Mouse (Mus musculus) heart, embryonic 11.5 days (tissue): ENCODE measurements at regions not wholly inside any gene's neighbourhood (a gene's known extent, or its start where the extent isn't known, plus 50 kb on each side); places are given as distances from the start of the nearest gene placed in this dataset.
A peak's percentile ranks its signal among the peaks of the same experiment; 100 is the strongest.

Source experiments
- ATAC-seq: fragments of 200-750 bp; cut with Nextera tagmentation; replicated peaks from 2 replicates; pipeline ENCODE4 v1.8.0; 2017; ENCODE audit warnings: moderate library complexity; ENCODE audit not compliant: insufficient number of reproducible peaks, low FRiP score, low TSS enrichment
- H3K27ac ChIP-seq: fragments of 300-500 bp; sonication (generic); 2 replicates; pipeline ENCODE4 v1.5.1; 2014; ENCODE audit warnings: mild to moderate bottlenecking, low read depth, low read length
- H3K27me3 ChIP-seq: fragments of 300-500 bp; sonication (generic); 2 replicates; pipeline ENCODE4 v1.6.1; 2014; ENCODE audit warnings: mild to moderate bottlenecking, low read length, mixed read lengths; ENCODE audit not compliant: control insufficient read depth, insufficient read depth
- H3K36me3 ChIP-seq: fragments of 300-500 bp; sonication (generic); 2 replicates; pipeline ENCODE4 v1.6.1; 2014; ENCODE audit warnings: mild to moderate bottlenecking, low read length, moderate library complexity, mixed read lengths; ENCODE audit not compliant: control insufficient read depth, insufficient read depth
- H3K4me1 ChIP-seq: fragments of 300-500 bp; sonication (generic); 2 replicates; pipeline ENCODE4 v1.6.1; 2014; ENCODE audit warnings: low read length; ENCODE audit not compliant: control insufficient read depth, insufficient read depth
- H3K4me2 ChIP-seq: fragments of 300-500 bp; sonication (generic); 2 replicates; pipeline ENCODE4 v1.6.1; 2014; ENCODE audit warnings: mild to moderate bottlenecking, moderate library complexity
- H3K4me3 ChIP-seq: fragments of 300-500 bp; sonication (generic); 2 replicates; pipeline ENCODE4 v1.5.1; 2014; ENCODE audit warnings: low read depth, low read length
- H3K9ac ChIP-seq: fragments of 300-500 bp; sonication (generic); 2 replicates; pipeline ENCODE4 v1.6.1; 2014; ENCODE audit warnings: mild to moderate bottlenecking, low read depth, low read length, moderate library complexity
- H3K9me3 ChIP-seq: fragments of 300-500 bp; sonication (generic); replicated peaks from 2 replicates; pipeline ENCODE4 v1.6.1; 2016; ENCODE audit warnings: low read length; ENCODE audit not compliant: control insufficient read depth
- WGBS: fragments of 180-500 bp; shearing (Covaris S2); extraction: QIAGEN DNeasy Blood & Tissue Kit; methylation state at CpG from one replicate; pipeline ENCODE4 v1.1.7; 2014; ENCODE audit not compliant: insufficient replicate concordance; 5-methylcytosine and 5-hydroxymethylcytosine counted together

DNA sequence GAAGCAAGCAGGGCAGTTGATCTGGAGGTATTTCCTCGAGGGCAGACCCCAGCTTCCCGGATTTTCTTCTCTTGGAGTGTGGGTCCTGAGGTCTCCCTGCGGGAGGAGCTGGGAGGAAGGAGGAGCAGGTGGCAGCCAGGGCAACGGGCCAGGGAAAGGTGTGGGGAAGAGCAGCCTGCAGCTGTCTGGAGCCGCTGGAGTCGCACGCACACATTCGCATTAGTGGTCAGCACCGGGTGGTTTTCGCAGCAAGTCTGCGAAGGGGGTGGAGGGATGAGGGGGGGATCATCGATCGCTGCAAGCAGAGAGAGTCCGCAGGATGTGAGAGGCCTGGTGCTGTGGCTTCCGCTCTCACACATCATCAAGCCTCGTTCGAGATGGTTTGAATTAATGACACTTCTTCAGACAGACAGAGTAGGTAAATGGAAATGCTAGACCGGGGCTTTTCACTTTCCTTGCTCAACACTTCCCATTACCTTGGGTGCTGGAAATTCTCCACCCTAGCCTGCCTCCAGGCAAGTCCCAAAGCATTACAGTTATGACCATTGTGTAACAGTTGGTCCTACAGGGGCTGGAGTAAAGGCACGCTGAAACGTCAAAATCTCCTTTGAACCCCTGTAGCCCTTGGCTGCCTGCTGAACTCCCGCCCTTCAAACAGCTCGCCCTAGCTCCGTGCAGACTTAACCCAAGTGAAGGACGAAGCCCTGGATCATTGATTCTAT lies 213.3 kb upstream of the Bmper start:
- ATAC-seq = 0 out of 2 replicates have a peak, but pooled peaks have one; percentile 25
- no peaks in the 10 kb centered on the region for H3K9me3 ChIP-seq
- no peaks in the 10 kb centered on the region for H3K36me3 ChIP-seq
- no peaks in the 10 kb centered on the region for H3K27me3 ChIP-seq
- peak overlapping the region; percentile 59 for H3K4me2 ChIP-seq
- H3K4me1 ChIP-seq = peaks cover 3% of the 10 kb centered on the region
- no peak overlapping the region for H3K27ac ChIP-seq
- H3K4me3 ChIP-seq = peak overlapping the region; percentile 25
- no peak overlapping the region for H3K9ac ChIP-seq
- 6% methylated on average over 24 of the region's 24 CpGs for WGBS

DNA sequence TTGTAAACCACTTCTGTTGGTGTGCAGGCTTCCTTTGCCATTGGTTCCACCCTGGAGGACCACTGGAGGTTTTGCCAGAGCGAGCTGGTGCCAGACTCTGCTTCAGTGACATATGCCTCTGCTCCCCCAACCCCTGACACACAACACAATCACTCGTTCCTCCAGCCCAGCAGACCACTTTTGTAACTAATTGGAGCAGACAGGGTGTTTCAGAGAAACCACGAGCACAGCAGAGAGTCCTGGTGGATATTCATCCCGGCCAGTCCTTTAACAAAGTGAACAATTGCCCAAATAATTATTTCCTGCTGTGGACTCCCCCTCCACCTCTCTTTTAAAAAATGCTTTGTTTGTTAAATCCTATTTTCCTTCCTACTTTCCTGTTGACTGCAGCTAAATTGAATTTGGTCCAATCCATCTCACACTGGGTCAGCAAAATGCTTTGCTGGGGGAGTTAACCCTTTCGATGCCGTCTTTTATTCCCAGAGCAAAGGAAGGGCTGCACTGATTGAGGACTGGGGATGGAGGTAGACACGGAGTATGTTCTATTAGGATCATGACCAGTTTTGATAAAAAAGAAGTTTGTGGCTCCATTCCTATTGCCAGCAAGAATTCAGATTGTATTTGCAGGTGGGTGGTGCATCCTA lies 211.4 kb upstream of the Bmper start:
- no peak for ATAC-seq
- Histone ChIP-seq H3K9me3 (no peaks in the 10 kb centered on the region), H3K27me3 (no peaks in the 10 kb centered on the region), H3K4me3 (no peak overlapping the region), H3K27ac (no peak overlapping the region), H3K4me2 (no peak overlapping the region), H3K9ac (no peak overlapping the region), H3K4me1 (peaks cover 3% of the 10 kb centered on the region), H3K36me3 (no peaks in the 10 kb centered on the region)
- 40% methylated on average over 7 of the region's 7 CpGs for WGBS

DNA sequence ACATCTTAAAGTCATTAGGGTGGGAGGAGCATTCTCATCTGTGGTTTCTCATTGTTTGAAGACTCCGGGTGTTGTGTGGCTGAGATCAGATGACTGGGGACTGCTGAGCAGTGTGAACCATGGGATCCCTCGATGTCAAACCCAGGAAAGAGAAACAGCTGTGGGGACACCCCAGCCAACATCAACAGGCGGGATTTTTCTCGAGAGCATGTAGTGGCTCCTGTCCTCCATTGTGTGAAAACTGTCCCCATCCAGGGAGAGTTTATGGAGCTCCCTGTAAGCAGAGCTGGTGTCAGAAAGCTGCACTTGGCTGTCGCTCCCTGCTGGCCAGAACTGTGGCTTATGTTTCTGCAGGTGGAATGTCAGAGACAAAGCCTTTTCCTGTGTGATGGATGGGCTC lies 210.7 kb upstream of the Bmper start:
- H3K4me2 ChIP-seq = no peak overlapping the region
- no peaks in the 10 kb centered on the region for H3K9me3 ChIP-seq
- H3K27me3 ChIP-seq = no peaks in the 10 kb centered on the region
- H3K9ac ChIP-seq = no peak overlapping the region
- H3K4me1 ChIP-seq = peaks cover 3% of the 10 kb centered on the region
- no peak for ATAC-seq
- H3K36me3 ChIP-seq = no peaks in the 10 kb centered on the region
- H3K4me3 ChIP-seq = no peak overlapping the region
- WGBS = 19% methylated on average over 5 of the region's 5 CpGs
- H3K27ac ChIP-seq = no peak overlapping the region

DNA sequence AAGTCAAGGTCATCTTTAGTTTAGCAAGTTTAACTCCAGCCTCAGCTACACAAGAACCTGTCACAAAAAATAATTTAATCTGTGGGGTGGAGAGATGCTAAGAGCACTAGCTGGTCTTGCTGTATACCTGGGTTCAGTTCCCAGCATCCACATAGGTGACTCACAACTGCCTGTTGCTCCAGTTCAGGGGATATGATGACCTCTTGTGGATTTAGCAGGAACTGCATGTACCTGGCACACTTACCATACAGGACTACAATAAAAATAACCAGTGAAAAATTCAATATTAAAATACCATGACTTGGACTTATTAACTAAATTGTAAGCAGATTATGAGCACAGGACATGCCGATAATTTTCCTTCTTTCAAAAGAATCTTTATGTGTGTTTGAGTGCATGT lies 206.1 kb upstream of the Bmper start:
- H3K4me3 ChIP-seq = no peak overlapping the region
- no peaks in the 10 kb centered on the region for H3K36me3 ChIP-seq
- no peaks in the 10 kb centered on the region for H3K4me1 ChIP-seq
- H3K4me2 ChIP-seq = no peak overlapping the region
- H3K27me3 ChIP-seq = no peaks in the 10 kb centered on the region
- ATAC-seq = no peak
- H3K9ac ChIP-seq = no peak overlapping the region
- no peak overlapping the region for H3K27ac ChIP-seq
- H3K9me3 ChIP-seq = no peaks in the 10 kb centered on the region
- 94% methylated on average over 1 of the region's 1 CpGs for WGBS

DNA sequence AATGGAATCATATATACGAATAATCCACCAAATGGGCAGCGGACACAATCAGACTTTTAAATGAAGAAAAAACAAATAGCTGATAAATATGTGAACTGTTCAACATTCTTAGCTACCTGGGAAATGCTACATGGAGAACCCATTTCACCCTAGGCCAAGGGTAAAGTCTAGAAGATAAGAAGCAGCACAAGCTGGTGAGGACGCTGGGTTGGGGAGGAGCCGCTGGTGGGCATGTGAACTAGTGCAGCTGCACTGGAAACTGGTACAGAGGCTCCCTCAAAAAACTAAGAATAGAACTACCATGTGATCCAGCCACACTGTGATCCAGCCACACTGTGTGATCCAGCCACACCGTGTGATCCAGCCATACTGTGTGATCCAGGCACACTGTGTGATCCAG lies 198.8 kb upstream of the Bmper start:
- no peak overlapping the region for H3K4me3 ChIP-seq
- no peaks in the 10 kb centered on the region for H3K9me3 ChIP-seq
- no peak overlapping the region for H3K27ac ChIP-seq
- no peak overlapping the region for H3K4me2 ChIP-seq
- H3K36me3 ChIP-seq = no peaks in the 10 kb centered on the region
- peaks cover 4% of the 10 kb centered on the region; the same call in 1 of the 2 replicates for H3K4me1 ChIP-seq
- no peaks in the 10 kb centered on the region for H3K27me3 ChIP-seq
- H3K9ac ChIP-seq = no peak overlapping the region
- no peak for ATAC-seq
- WGBS = 80% methylated on average over 5 of the region's 5 CpGs

DNA sequence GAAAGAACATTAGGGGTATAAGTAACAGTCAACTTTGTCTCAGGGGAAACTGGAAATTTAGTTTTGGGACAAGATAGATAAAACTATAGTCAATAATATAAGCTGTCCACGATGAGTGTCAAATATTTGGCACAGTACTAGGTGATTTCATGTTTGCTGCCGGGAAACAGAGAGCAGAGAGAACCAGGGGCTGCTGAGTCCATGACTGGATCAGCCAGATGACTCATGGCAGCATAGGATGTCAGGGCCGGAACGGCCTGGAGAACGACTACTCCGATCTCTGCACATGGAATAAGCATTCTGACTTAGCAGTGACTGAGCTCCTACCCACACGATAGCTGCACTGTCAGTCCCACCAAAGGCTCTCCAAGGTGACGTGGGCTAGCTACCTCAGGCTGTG lies 197.6 kb upstream of the Bmper start:
- Histone ChIP-seq H3K27me3 (no peaks in the 10 kb centered on the region), H3K9ac (no peak overlapping the region), H3K36me3 (no peaks in the 10 kb centered on the region), H3K4me3 (no peak overlapping the region), H3K27ac (no peak overlapping the region), H3K4me1 (peaks cover 7% of the 10 kb centered on the region; the same call in 1 of the 2 replicates), H3K4me2 (no peak overlapping the region), H3K9me3 (no peaks in the 10 kb centered on the region)
- ATAC-seq = no peak
- 80% methylated on average over 8 of the region's 8 CpGs for WGBS

DNA sequence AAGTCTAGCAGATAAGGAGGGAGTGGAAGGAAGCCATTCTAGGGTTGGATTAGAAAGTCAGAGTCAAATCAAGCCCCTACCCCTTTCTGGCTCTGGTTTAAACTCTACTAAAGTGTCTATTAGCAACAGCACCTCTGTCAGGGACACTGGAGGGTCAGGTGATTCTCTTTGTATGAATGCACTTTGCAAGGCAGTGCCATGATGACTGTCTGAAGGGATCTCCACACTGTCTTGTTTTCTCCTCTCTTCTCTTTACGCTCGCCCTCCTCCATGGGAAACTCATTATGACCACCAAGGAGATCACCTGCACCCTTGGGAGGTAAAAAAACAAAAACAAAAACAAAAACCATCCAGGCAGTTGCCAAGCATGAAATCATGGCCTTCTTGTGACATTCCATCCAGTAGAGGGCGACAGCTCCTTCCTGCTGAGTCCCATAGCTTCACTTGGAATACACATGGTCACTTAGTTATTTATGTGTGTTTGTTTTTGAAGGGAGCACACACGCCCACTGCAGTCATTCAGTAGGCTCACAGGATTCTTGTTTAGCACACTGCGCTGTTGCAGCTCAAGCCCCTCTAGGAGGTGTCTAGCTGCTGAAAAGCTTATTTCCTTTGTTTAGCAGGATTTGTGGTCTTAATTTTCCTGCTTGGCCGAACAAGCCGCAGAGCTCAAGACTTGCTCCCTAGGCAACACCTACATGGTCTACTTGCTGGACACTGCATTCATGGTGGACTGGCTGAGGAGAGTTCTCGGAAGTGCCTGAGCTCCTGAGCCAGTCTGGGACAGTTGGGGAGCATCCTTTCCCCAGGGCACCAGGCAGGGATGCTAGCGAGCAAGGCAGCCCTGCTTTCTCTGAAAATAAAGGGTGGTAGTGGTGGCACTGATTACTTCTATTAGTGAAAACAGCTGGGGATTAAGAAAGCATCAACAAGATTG lies 195.2 kb upstream of the Bmper start:
- Histone ChIP-seq H3K4me1 (peaks cover 9% of the 10 kb centered on the region; the same call in 1 of the 2 replicates), H3K9me3 (no peaks in the 10 kb centered on the region), H3K9ac (no peak overlapping the region), H3K27me3 (no peaks in the 10 kb centered on the region), H3K36me3 (no peaks in the 10 kb centered on the region), H3K4me2 (no peak overlapping the region), H3K27ac (no peak overlapping the region), H3K4me3 (no peak overlapping the region)
- WGBS = 66% methylated on average over 9 of the region's 9 CpGs
- ATAC-seq = no peak

DNA sequence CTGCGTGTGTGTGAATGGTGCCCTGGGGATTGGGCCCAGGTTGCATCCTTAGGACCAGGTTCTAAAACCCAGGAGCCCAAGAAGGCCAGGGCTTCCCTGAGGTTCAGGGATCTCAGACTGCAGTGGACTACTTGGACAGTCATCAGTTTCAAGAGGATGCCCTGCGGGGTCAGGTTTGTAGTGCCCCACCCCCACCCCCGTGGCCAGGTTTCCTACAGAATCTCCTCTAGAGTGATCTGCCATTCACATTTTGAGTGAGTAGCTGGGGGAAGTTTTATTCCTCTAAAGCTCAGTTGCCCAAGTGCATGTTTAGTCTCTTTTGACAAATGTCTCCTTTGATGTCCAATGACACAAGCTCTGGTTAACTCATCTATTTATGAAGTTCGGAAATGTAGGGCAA lies 193.5 kb upstream of the Bmper start:
- Histone ChIP-seq H3K27ac (peak overlapping the region; percentile 6; the same call in 1 of the 2 replicates), H3K36me3 (no peaks in the 10 kb centered on the region), H3K4me1 (peaks cover 9% of the 10 kb centered on the region; the same call in 1 of the 2 replicates), H3K9ac (no peak overlapping the region), H3K4me2 (no peak overlapping the region), H3K4me3 (no peak overlapping the region), H3K27me3 (no peaks in the 10 kb centered on the region), H3K9me3 (no peaks in the 10 kb centered on the region)
- ATAC-seq = no peak
- 64% methylated on average over 4 of the region's 4 CpGs for WGBS
